In genomic region chr13:68839517-68839916, GRCm38 (mm10) we compare ENCODE assay signal across 12 mouse cellular contexts.
DNase-seq lines count a peak whose midpoint lies in the region; ATAC-seq lines count a peak whose summit lies in the region.
"Had no signal": no experiment of that assay in that cellular context is flagged by ENCODE, and none has a peak within 500 bp of the region (broad histone marks: within the 10 kb centered on the region; RNA-seq: fewer than 3 reads in every experiment).

No protein-coding gene starts in this region.

- H3K36me3 ChIP-seq in kidney, embryonic 14.5 days (ENCODE audit: control insufficient read depth, insufficient read depth, low read length): no peaks in the 10 kb centered on the region
- H3K36me3 ChIP-seq in lung, embryonic 16.5 days (ENCODE audit: control insufficient read depth, insufficient read depth, low read length): no peaks in the 10 kb centered on the region
- no peaks in the 10 kb centered on the region for H3K36me3 ChIP-seq in neural tube, embryonic 13.5 days

- H3K9ac ChIP-seq in kidney, embryonic 14.5 days (ENCODE audit: low read depth, low read length): no peak overlapping the region
- H3K9ac ChIP-seq in lung, embryonic 16.5 days (ENCODE audit: low read length): no peak overlapping the region
- no peak overlapping the region for H3K9ac ChIP-seq in neural tube, embryonic 13.5 days

- H3K9me3 ChIP-seq in kidney, embryonic 14.5 days (ENCODE audit: control insufficient read depth, low read length): no peaks in the 10 kb centered on the region
- no peaks in the 10 kb centered on the region for H3K9me3 ChIP-seq in lung, embryonic 16.5 days (ENCODE audit: control insufficient read depth, low read length)
- H3K9me3 ChIP-seq in neural tube, embryonic 13.5 days: no peaks in the 10 kb centered on the region

- no peak for DNase-seq in kidney, adult 9 months
- no peak for DNase-seq in lung, adult 18-20 months
- DNase-seq in embryo, embryonic 9.5 days (ENCODE audit: extremely low spot score): peak; percentile 0
- DNase-seq in ovary, postnatal 10 days (ENCODE audit: low spot score): no peak
- DNase-seq: cerebellum, postnatal 36 days; heart, postnatal 10 days; left cerebral cortex, postnatal 4 days had no signal

- H3K27me3 ChIP-seq in kidney, embryonic 14.5 days (ENCODE audit: control insufficient read depth, insufficient read depth, low read length): no peaks in the 10 kb centered on the region
- no peaks in the 10 kb centered on the region for H3K27me3 ChIP-seq in lung, embryonic 16.5 days (ENCODE audit: control insufficient read depth, insufficient read depth, low read depth, low read length)
- no peaks in the 10 kb centered on the region for H3K27me3 ChIP-seq in neural tube, embryonic 13.5 days

- no peak overlapping the region for H3K4me3 ChIP-seq in kidney, embryonic 14.5 days (ENCODE audit: low read length)
- no peak overlapping the region for H3K4me3 ChIP-seq in lung, embryonic 16.5 days (ENCODE audit: low read length)
- no peak overlapping the region for H3K4me3 ChIP-seq in neural tube, embryonic 13.5 days
- H3K4me3 ChIP-seq: myocyte had no signal

- no peaks in the 10 kb centered on the region for H3K4me1 ChIP-seq in kidney, embryonic 14.5 days (ENCODE audit: control insufficient read depth, insufficient read depth, low read length)
- no peaks in the 10 kb centered on the region for H3K4me1 ChIP-seq in lung, embryonic 16.5 days (replicated peaks; ENCODE audit: control insufficient read depth, insufficient read depth, low read length)
- H3K4me1 ChIP-seq in neural tube, embryonic 13.5 days (replicated peaks): peaks cover 12% of the 10 kb centered on the region

- 21% methylated on average over 2 of the region's 2 CpGs for WGBS in kidney, embryonic 14.5 days
- WGBS in lung, embryonic 16.5 days: 38% methylated on average over 2 of the region's 2 CpGs
- 3% methylated on average over 2 of the region's 2 CpGs for WGBS in neural tube, embryonic 13.5 days

- H3K4me2 ChIP-seq in kidney, embryonic 14.5 days (replicated peaks; ENCODE audit: low read depth, low read length): no peak overlapping the region
- no peak overlapping the region for H3K4me2 ChIP-seq in lung, embryonic 16.5 days (ENCODE audit: low read depth, low read length)
- no peak overlapping the region for H3K4me2 ChIP-seq in neural tube, embryonic 13.5 days

- ATAC-seq in kidney, embryonic 14.5 days (ENCODE audit: low FRiP score, low TSS enrichment): peak; percentile 76
- ATAC-seq in lung, embryonic 16.5 days (ENCODE audit: low read depth): peak; percentile 62; the same call in 1 of the 2 replicates
- peak; percentile 84 for ATAC-seq in neural tube, embryonic 13.5 days (ENCODE audit: low read depth)
- ATAC-seq in erythroid progenitor cell, adult 5-6 weeks (replicated peaks; ENCODE audit: low FRiP score, poor library complexity, severe bottlenecking): no peak

- H3K27ac ChIP-seq in kidney, embryonic 14.5 days (ENCODE audit: low read depth, low read length): no peak overlapping the region
- H3K27ac ChIP-seq in lung, embryonic 16.5 days (ENCODE audit: low read length): no peak overlapping the region
- peak overlapping the region; percentile 23; the same call in 1 of the 2 replicates for H3K27ac ChIP-seq in neural tube, embryonic 13.5 days (replicated peaks)
